Mouse (Mus musculus) CH12F3 (cell line): ENCODE data around the gene Rab11fip4.

Experiments
- in situ Hi-C: fragments of 300-500 bp; cut with MboI; formaldehyde crosslinking; loops from 2 replicates; pipeline ENCODE4 v1.14.3; 2020; ENCODE audit warnings: low sequenced_read_pairs

The Rab11fip4 gene

DNA sequence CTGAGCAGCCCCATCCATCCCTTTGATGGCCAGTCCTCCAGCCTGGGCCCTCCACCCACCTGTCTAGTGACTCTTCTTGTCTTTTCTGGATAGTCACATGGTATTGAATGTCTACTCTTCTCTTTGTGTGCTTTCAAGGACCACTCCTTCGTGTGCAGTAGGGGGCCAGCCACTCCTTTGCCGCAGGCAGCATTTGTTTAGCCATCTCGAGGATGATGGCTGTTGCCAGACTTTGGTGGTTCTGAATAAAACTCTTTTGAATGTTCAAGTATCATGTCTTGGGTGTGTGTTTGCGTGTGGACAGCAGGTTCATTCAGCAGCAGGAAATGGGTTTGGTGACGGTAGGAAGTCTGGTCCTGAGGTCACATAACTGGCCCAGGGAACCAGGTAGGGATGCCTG, 140.5 kb downstream of the Rab11fip4 start:
- in situ Hi-C loops, result no loop called here

DNA sequence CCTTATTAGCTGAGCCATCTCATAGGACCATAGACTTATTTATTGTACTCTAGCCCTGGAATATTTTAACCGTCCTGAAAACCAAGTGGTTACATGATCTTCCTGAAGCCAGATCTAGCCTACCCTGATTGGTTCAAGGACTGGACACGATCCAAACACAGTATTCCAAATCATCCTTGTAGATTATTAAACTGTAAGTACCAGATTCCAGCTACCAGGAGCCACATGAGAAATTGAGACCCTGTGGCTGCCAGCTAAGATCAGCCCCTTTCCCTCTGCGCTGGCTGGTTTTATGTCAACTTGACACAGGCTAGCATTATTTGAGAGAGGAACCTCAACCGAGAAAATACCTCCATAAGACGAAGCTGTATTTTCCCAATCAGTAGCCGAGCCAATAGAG, 142.0 kb downstream of the Rab11fip4 start:
- in situ Hi-C loops, result no loop called here

DNA sequence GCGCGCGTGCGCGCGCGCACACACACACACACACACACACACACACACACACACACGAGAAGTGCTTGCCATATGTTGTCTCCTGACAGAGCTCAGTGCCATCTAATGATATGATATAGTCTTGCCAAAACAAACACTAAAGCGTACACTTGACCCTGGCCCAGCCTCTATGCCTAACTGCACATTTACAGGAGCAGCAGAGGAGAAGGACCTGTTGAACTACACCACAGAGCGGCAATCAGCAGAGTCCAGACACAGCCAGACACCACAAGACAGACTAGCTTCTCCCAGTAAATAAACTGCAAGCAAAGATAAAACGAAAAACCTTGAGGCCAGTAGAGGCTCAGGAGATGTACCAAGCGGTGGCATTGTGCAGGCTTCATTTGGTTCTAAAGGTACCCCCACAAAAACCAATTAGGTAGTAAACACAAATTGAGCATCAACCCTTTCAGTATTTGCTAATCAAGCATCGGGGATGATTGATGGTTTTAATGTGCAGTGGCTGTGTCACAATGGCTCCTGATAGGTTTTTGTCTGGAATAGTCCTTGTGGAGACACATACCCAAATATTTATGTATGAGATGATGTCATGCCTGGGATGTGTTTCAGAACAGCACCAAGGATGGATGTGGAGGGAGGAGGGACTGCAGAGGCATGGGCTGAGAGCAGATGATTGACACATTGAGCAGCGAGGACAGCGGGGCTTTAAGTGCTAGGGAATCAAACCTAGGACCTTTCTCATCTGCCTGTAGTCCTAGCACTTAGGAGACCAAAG, 145.4 kb downstream of the Rab11fip4 start:
- in situ Hi-C loops, result no loop called here

- in situ Hi-C loops, result no loop called here
Observed at GRCm38 (mm10) chr11:79737126-79737697, 146.2 kb downstream of the Rab11fip4 start.

DNA sequence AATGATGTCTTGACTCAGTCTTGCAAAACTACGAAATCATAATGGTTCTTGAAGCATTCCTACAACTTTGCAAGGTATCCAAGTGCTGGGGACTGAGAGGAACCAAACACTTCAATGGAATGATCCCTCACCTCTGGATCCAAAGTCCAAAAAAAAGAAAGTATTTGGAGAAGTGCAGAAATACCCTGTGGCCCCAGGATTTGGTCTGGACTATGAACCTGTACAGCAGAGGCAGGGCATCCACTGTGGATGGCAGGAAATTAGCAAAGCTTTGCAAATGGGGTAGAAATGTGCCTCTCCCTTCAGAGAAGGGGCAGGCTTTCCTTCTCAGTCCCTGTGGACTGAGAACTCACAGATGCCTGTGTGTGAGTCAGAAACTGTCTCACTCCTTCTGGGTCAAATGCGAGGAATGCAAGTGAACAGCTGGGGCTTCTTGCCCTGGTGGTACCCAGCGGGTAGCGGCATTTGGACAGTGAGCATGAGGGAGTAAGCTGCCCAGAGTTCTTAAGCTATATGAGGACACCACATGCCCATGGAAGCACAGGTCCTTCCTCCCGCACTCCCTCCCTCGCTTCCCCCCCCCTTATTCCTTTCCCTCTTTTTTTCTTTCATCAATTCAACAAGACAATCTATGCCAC, 147.0 kb downstream of the Rab11fip4 start:
- in situ Hi-C loops, result no loop called here

DNA sequence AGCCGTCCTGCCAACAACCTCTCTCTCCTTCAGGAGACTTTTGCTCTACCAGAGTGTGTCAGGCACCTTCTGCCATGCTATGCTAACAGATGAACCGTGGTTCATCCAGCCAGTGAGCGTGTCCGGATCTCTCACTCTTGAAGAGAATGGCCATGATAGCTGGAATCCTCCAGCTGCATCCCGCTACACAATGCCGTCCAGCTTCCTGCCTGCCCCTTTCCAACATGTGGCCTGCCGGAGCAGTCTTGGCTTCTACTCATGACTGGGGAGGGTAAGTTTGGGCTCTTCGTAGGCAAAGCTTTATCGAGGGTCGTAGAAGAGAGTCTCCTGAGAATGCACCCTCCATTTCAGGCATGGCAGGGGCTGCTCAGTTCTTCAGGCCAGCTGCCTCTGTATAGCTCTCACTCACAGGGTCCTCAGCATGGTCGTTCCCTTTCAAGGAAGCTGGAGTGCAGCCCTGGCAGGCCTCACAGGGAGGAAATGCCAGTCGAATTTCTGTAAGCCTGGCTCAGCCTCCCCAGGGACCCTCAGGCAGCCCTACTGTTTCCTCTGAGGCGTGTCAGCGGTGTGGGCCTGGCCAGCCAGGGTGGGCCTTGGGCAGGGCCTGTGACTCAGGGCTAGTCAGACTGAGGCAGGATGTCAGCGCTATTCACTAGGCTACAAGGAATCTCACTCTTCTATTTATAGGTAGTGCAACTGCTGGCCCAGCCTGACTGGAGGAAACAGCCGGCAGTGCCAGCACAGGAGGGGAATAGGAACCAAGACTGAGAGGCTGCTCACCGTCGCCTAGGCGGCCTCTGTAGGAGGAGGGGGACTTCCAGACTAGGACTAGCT, 147.9 kb downstream of the Rab11fip4 start:
- in situ Hi-C loops, result no loop called here

- in situ Hi-C loops, result no loop called here
Observed at GRCm38 (mm10) chr11:79740740-79741512, 149.9 kb downstream of the Rab11fip4 start.

GRCm38 (mm10) chr11:79746552-79747102, 155.6 kb downstream of the Rab11fip4 start:
- in situ Hi-C loops, result no loop called here
